Comparison of ENCODE assay signal across 37 mouse cellular contexts in the genomic region with DNA sequence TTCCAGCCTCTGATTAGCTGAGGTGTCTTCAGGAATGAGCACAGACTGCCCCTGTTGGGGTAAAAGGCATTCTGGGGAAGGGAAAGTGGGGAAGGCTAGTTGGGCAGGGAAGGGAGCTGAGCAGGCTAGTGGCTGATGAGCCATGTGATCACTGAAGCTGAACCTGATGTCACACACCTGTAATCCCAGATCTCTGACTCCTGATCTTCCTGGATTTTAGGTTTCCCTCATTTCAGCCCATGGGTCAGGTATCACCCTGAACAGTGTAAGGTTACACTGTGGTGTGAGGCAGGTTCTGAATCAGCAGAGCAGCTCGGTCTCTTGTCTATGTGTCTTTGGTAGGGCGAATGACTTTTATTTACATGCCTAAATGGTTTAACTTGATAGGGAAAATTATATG. TPM values are rescaled to one million over a fixed set of nuclear protein-coding genes. Genes with fewer than 3 reads are reported as not detected.
"Had no signal": no experiment of that assay in that cellular context is flagged by ENCODE, and none has a peak within 500 bp of the region (broad histone marks: within the 10 kb centered on the region; RNA-seq: fewer than 3 reads in every experiment).

No protein-coding gene starts in this region.

- ATAC-seq: hindbrain, embryonic 16.5 days; inflammation-experienced regulatory T-cells, adult 6 months; intestine, embryonic 15.5 days; intestine, postnatal 0 days; liver, postnatal 0 days had no signal

- H3K9ac ChIP-seq: heart, embryonic 13.5 days; heart, embryonic 15.5 days; hindbrain, embryonic 12.5 days; hindbrain, embryonic 14.5 days; intestine, embryonic 15.5 days; limb, embryonic 12.5 days; liver, embryonic 13.5 days; liver, embryonic 15.5 days; liver, postnatal 0 days had no signal

- H3K27me3 ChIP-seq: heart, embryonic 13.5 days; heart, embryonic 15.5 days; hindbrain, embryonic 12.5 days; intestine, embryonic 15.5 days; limb, embryonic 12.5 days; liver, embryonic 13.5 days; liver, embryonic 15.5 days had no signal

- H3K36me3 ChIP-seq: heart, embryonic 13.5 days; heart, embryonic 15.5 days; hindbrain, embryonic 10.5 days; hindbrain, embryonic 12.5 days; intestine, embryonic 15.5 days; limb, embryonic 10.5 days; limb, embryonic 12.5 days; liver, embryonic 13.5 days; liver, embryonic 15.5 days had no signal

- H3K4me2 ChIP-seq: heart, embryonic 11.5 days; heart, embryonic 13.5 days; heart, embryonic 15.5 days; hindbrain, embryonic 12.5 days; hindbrain, embryonic 14.5 days; intestine, embryonic 15.5 days; limb, embryonic 12.5 days; liver, embryonic 11.5 days; liver, embryonic 13.5 days; liver, embryonic 15.5 days had no signal

- H3K4me1 ChIP-seq: heart, embryonic 13.5 days; heart, embryonic 15.5 days; hindbrain, embryonic 10.5 days; hindbrain, embryonic 12.5 days; intestine, embryonic 15.5 days; limb, embryonic 10.5 days; limb, embryonic 12.5 days; liver, embryonic 13.5 days; liver, embryonic 15.5 days had no signal

- DNase-seq: gastrocnemius, adult 2 months; gastrocnemius, postnatal 10 days; gastrocnemius, postnatal 25 days; heart, adult 2 months; heart, postnatal 14 days; heart, postnatal 36 days; kidney, adult 18-20 months; kidney, adult 9 months; kidney, postnatal 14 days; kidney, postnatal 36 days; liver; liver, embryonic 13.5 days; liver, postnatal 0 days had no signal

- H3K4me3 ChIP-seq: gastrocnemius, adult 2 months; heart, adult 2 months; heart, embryonic 13.5 days; heart, embryonic 15.5 days; hindbrain, embryonic 10.5 days; hindbrain, embryonic 12.5 days; intestine, embryonic 15.5 days; layer of hippocampus, adult 2 months; left cerebral cortex, adult 2 months; limb, embryonic 10.5 days; limb, embryonic 12.5 days; liver, embryonic 13.5 days; liver, embryonic 15.5 days had no signal

- H3K27ac ChIP-seq: gastrocnemius, adult 2 months; heart, adult 2 months; heart, embryonic 13.5 days; heart, embryonic 15.5 days; hindbrain, embryonic 10.5 days; hindbrain, embryonic 12.5 days; hindbrain, embryonic 14.5 days; intestine, embryonic 15.5 days; layer of hippocampus, adult 2 months; left cerebral cortex, adult 2 months; limb, embryonic 10.5 days; limb, embryonic 12.5 days; liver, embryonic 13.5 days; liver, embryonic 15.5 days had no signal

- H3K9me3 ChIP-seq: heart, embryonic 13.5 days; heart, embryonic 15.5 days; intestine, embryonic 15.5 days; limb, embryonic 12.5 days; liver, embryonic 13.5 days; liver, embryonic 15.5 days had no signal

RNA-seq across cellular contexts. Expression of a gene that starts 4.8 kb away (rescaled TPM):
- total RNA-seq: gastrocnemius, adult 2 months; gastrocnemius, postnatal 10 days; gastrocnemius, postnatal 25 days; gastrocnemius, postnatal 4 days; granulocyte monocyte progenitor cell, adult 5-6 weeks; heart, adult 2 months; heart, postnatal 14 days; heart, postnatal 36 days; layer of hippocampus, adult 2 months; layer of hippocampus, postnatal 10 days; layer of hippocampus, postnatal 25 days; left cerebral cortex, adult 2 months; left cerebral cortex, postnatal 14 days; left cerebral cortex, postnatal 36 days had no signal
- polyA plus RNA-seq: frontal cortex, adult 2 months; heart, adult 2 months; heart, embryonic 11.5 days; heart, embryonic 13.5 days; heart, embryonic 15.5 days; heart, postnatal 0 days; hindbrain, embryonic 10.5 days; hindbrain, embryonic 12.5 days; hindbrain, embryonic 14.5 days; hindbrain, embryonic 16.5 days; inflammation-experienced regulatory T-cells, adult 6 months; limb, embryonic 10.5 days; limb, embryonic 12.5 days; liver, embryonic 11.5 days; liver, embryonic 13.5 days; liver, embryonic 15.5 days; liver, postnatal 0 days had no signal
